Comparison of ENCODE assay signal across 9 mouse cellular contexts in the genomic region with DNA sequence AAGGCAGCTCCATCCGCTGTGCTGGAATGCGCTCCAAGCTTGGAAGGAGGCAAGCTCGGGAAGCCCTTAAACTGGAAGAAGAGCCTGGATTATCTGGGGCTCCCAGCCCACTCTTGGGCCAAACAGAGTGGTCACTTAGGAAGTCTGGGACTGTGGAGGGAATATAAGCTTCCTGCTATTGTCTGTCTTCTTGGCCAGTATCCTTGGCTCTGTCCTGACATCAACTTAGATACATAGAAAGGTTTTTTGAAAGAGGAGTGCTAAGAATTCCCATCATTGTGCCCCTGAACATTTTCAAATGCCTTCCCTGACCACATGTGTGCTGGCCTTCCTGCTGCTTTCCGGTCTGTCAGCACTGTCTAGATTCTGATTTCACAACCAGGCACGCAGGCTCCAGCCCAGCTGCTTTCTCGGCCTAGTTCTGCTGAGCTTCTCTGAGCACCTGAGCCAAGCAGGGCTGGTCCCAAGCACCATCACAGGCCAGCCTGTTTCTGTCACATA. TPM values are rescaled to one million over a fixed set of nuclear protein-coding genes. Genes with fewer than 3 reads are reported as not detected.
DNase-seq lines count a peak whose midpoint lies in the region; ATAC-seq and TF ChIP-seq lines count a peak whose summit lies in the region.
"Had no signal": no experiment of that assay in that cellular context is flagged by ENCODE, and none has a peak within 500 bp of the region (broad histone marks: within the 10 kb centered on the region; RNA-seq: fewer than 3 reads in every experiment).

No protein-coding gene starts in this region.

- H3K4me1 ChIP-seq in spleen, adult 2 months (ENCODE audit: control insufficient read depth, insufficient read depth, insufficient read length) = peaks cover 17% of the 10 kb centered on the region; the same call in 1 of the 2 replicates
- H3K4me1 ChIP-seq in liver, embryonic 14.5 days (replicated peaks; ENCODE audit: control insufficient read depth in 2 of 2, insufficient read depth in 2 of 2, low read length in 1 of 2) = peaks cover 5 to 28% of the 10 kb centered on the region in 2 experiments
- peaks cover 19% of the 10 kb centered on the region for H3K4me1 ChIP-seq in stomach, postnatal 0 days (replicated peaks; ENCODE audit: control insufficient read depth, insufficient read depth)
- H3K4me1 ChIP-seq in forebrain, embryonic 10.5 days = peaks cover 20% of the 10 kb centered on the region

- H3K27ac ChIP-seq in spleen, adult 2 months (ENCODE audit: insufficient read depth, low read length) = 0 out of 2 replicates have a peak overlapping the region, but pooled peaks have one; percentile 6
- no peak overlapping the region for H3K27ac ChIP-seq in liver, embryonic 14.5 days
- H3K27ac ChIP-seq in stomach, postnatal 0 days (replicated peaks) = peak overlapping the region; percentile 87
- H3K27ac ChIP-seq in forebrain, embryonic 10.5 days = no peak overlapping the region
- H3K27ac ChIP-seq: hindbrain, embryonic 15.5 days had no signal

- TF ChIP-seq CTCF in spleen, adult 2 months (IDR thresholded peaks at IDR 0.05; ENCODE audit: extremely low read depth, insufficient read depth, insufficient read length, insufficient replicate concordance) = no peak
- TF ChIP-seq CTCF in liver, embryonic 14.5 days (IDR thresholded peaks at IDR 0.05; ENCODE audit: low read depth) = no peak
- no peak for TF ChIP-seq CTCF in stomach, postnatal 0 days (IDR thresholded peaks at IDR 0.05; ENCODE audit: low read depth)

- no peak overlapping the region for H3K4me3 ChIP-seq in spleen, adult 2 months (ENCODE audit: extremely low read depth, insufficient read depth, insufficient read length)
- no peak overlapping the region for H3K4me3 ChIP-seq in liver, embryonic 14.5 days (ENCODE audit: insufficient read depth in 1 of 2, low read depth in 2 of 2, low read length in 2 of 2)
- H3K4me3 ChIP-seq in stomach, postnatal 0 days (ENCODE audit: low read depth, low read length) = no peak overlapping the region
- H3K4me3 ChIP-seq in forebrain, embryonic 10.5 days = no peak overlapping the region

- no peak for TF ChIP-seq POLR2A in spleen, adult 2 months (IDR thresholded peaks at IDR 0.05; ENCODE audit: low read depth, low read length)

- WGBS in spleen, adult 2 months = 63% methylated on average over 6 of the region's 6 CpGs
- WGBS in liver, embryonic 14.5 days (ENCODE audit: insufficient replicate concordance) = 34% methylated on average over 6 of the region's 6 CpGs
- WGBS in stomach, postnatal 0 days = 50% methylated on average over 6 of the region's 6 CpGs
- WGBS in forebrain, embryonic 10.5 days = 81% methylated on average over 6 of the region's 6 CpGs

- no peaks in the 10 kb centered on the region for H3K9me3 ChIP-seq in liver, embryonic 14.5 days (ENCODE audit: control insufficient read depth, low read length)
- no peaks in the 10 kb centered on the region for H3K9me3 ChIP-seq in stomach, postnatal 0 days (ENCODE audit: control insufficient read depth, low read length)
- H3K9me3 ChIP-seq in forebrain, embryonic 10.5 days = no peaks in the 10 kb centered on the region
- H3K9me3 ChIP-seq: hindbrain, embryonic 15.5 days had no signal

- no peak for ATAC-seq in liver, embryonic 14.5 days (ENCODE audit: insufficient read depth)
- no peak; the same call in 1 of the 2 replicates for ATAC-seq in stomach, postnatal 0 days (ENCODE audit: low FRiP score, low TSS enrichment)

- no peak for TF ChIP-seq EP300 in liver, embryonic 14.5 days (IDR thresholded peaks at IDR 0.05; ENCODE audit: low read depth)
- no peak for TF ChIP-seq EP300 in stomach, postnatal 0 days (optimal IDR thresholded peaks at IDR 0.05)

- H3K36me3 ChIP-seq in spleen, adult 2 months (ENCODE audit: control insufficient read depth, insufficient read depth, low read length) = no peaks in the 10 kb centered on the region
- no peaks in the 10 kb centered on the region for H3K36me3 ChIP-seq in liver, embryonic 14.5 days (replicated peaks; ENCODE audit: control insufficient read depth, insufficient read depth, low read depth)
- no peaks in the 10 kb centered on the region for H3K36me3 ChIP-seq in stomach, postnatal 0 days (ENCODE audit: control insufficient read depth, insufficient read depth, low read length)
- H3K36me3 ChIP-seq in forebrain, embryonic 10.5 days (replicated peaks) = no peaks in the 10 kb centered on the region
- H3K36me3 ChIP-seq: hindbrain, embryonic 15.5 days had no signal

- H3K9ac ChIP-seq in liver, embryonic 14.5 days (replicated peaks) = no peak overlapping the region
- H3K9ac ChIP-seq in stomach, postnatal 0 days (ENCODE audit: low read length) = no peak overlapping the region

- H3K27me3 ChIP-seq in spleen, adult 2 months (ENCODE audit: control insufficient read depth, insufficient read depth, low read length) = no peaks in the 10 kb centered on the region
- no peaks in the 10 kb centered on the region for H3K27me3 ChIP-seq in liver, embryonic 14.5 days (ENCODE audit: control insufficient read depth, insufficient read depth, low read length)
- no peaks in the 10 kb centered on the region for H3K27me3 ChIP-seq in stomach, postnatal 0 days (ENCODE audit: control insufficient read depth, insufficient read depth, low read length)
- peaks cover 63% of the 10 kb centered on the region for H3K27me3 ChIP-seq in forebrain, embryonic 10.5 days (ENCODE audit: poor library complexity, severe bottlenecking)

- peak; percentile 50 for DNase-seq in adrenal gland, postnatal 10 days
- DNase-seq in adrenal gland, postnatal 36 days = no peak
- DNase-seq in spleen, adult 2 months (ENCODE audit: low read depth in 1 of 2, low spot score in 2 of 2) = no peak
- no peak for DNase-seq in spleen, postnatal 10 days (ENCODE audit: low spot score in 2 of 2)
- no peak for DNase-seq in liver, embryonic 14.5 days (ENCODE audit: low read depth in 3 of 3, low spot score in 3 of 3)
- no peak for DNase-seq in stomach, postnatal 0 days (ENCODE audit: low spot score)
- no peak for DNase-seq in forebrain, embryonic 10.5 days (ENCODE audit: extremely low spot score, low spot score)
- no peak for DNase-seq in natural killer cell, adult 2 months (ENCODE audit: low spot score in 2 of 2)

- H3K4me2 ChIP-seq in liver, embryonic 14.5 days (ENCODE audit: low read depth) = peak overlapping the region; percentile 99
- H3K4me2 ChIP-seq in stomach, postnatal 0 days (replicated peaks; ENCODE audit: low read depth) = no peak overlapping the region

RNA-seq across cellular contexts. Expression of gene Il4ra, which starts 1.0 kb away (rescaled TPM):
- total RNA-seq in adrenal gland, postnatal 10 days (2021) = 10 to 100 TPM; 43.9 to 51.3 TPM
- 100 to 1,000 TPM in 1 of 2 experiments, 10 to 100 TPM in 1; 46.6 to 119 TPM for total RNA-seq in adrenal gland, postnatal 36 days (2021)
- 83.4 and 91.5 TPM in 2 replicates for polyA plus RNA-seq in spleen, adult 2 months (2012; rRNA removed)
- 1.9 and 2.8 TPM in 2 replicates for polyA plus RNA-seq in liver, embryonic 14.5 days (2012; rRNA removed)
- polyA plus RNA-seq in liver, embryonic 14.5 days (2014; fragmentation: Nextera tagmentation; extraction: Ambion mirVana) = 1.9 and 2.4 TPM in 2 replicates
- 13.4 and 13.9 TPM in 2 replicates for polyA plus RNA-seq in stomach, postnatal 0 days (2015; fragmentation: Nextera tagmentation; extraction: Ambion mirVana)
- polyA plus RNA-seq in forebrain, embryonic 10.5 days (2016; fragmentation: Nextera tagmentation; extraction: Ambion mirVana) = 2.9 and 4.0 TPM in 2 replicates

RNA-seq across cellular contexts. Expression of gene Il21r, which starts 52.3 kb away (rescaled TPM):
- 1 to 10 TPM; 2.2 to 2.5 TPM for total RNA-seq in adrenal gland, postnatal 10 days (2021)
- under 1 TPM; 0.43 to 0.56 TPM for total RNA-seq in adrenal gland, postnatal 36 days (2021)
- 138 and 180 TPM in 2 replicates for polyA plus RNA-seq in spleen, adult 2 months (2012; rRNA removed)
- 1.0 and 1.2 TPM in 2 replicates for polyA plus RNA-seq in liver, embryonic 14.5 days (2012; rRNA removed)
- 0.38 and 0.48 TPM in 2 replicates for polyA plus RNA-seq in liver, embryonic 14.5 days (2014; fragmentation: Nextera tagmentation; extraction: Ambion mirVana)
- polyA plus RNA-seq in stomach, postnatal 0 days (2015; fragmentation: Nextera tagmentation; extraction: Ambion mirVana) = 0.29 and 0.45 TPM in 2 replicates
- polyA plus RNA-seq in forebrain, embryonic 10.5 days (2016; fragmentation: Nextera tagmentation; extraction: Ambion mirVana) = 0.25 and 0.42 TPM in 2 replicates

RNA-seq across cellular contexts. Expression of gene Nsmce1, which starts 59.5 kb away (rescaled TPM):
- 10 to 100 TPM; 42.2 to 46.4 TPM for total RNA-seq in adrenal gland, postnatal 10 days (2021)
- total RNA-seq in adrenal gland, postnatal 36 days (2021) = 10 to 100 TPM; 35.6 to 59.0 TPM
- polyA plus RNA-seq in spleen, adult 2 months (2012; rRNA removed) = 38.4 and 42.4 TPM in 2 replicates
- polyA plus RNA-seq in liver, embryonic 14.5 days (2012; rRNA removed) = 27.5 and 42.3 TPM in 2 replicates
- 90.1 and 92.5 TPM in 2 replicates for polyA plus RNA-seq in liver, embryonic 14.5 days (2014; fragmentation: Nextera tagmentation; extraction: Ambion mirVana)
- 77.0 and 77.9 TPM in 2 replicates for polyA plus RNA-seq in stomach, postnatal 0 days (2015; fragmentation: Nextera tagmentation; extraction: Ambion mirVana)
- polyA plus RNA-seq in forebrain, embryonic 10.5 days (2016; fragmentation: Nextera tagmentation; extraction: Ambion mirVana) = 123 TPM in 2 replicates

Comparison
In these comparisons a context has a peak if more than half of its experiments do, and no peak if none do; other contexts are left out.
1. H3K27ac ChIP-seq: peak in spleen, adult 2 months (single experiment) and stomach, postnatal 0 days (single experiment); none in liver, embryonic 14.5 days (single experiment) and forebrain, embryonic 10.5 days (single experiment).
2. RNA of gene Il21r, which starts 52.3 kb away (polyA plus RNA-seq): 138 to 180 TPM in spleen, adult 2 months; 0.38 to 1.2 TPM in liver, embryonic 14.5 days, 0.29 to 0.45 TPM in stomach, postnatal 0 days and 0.25 to 0.42 TPM in forebrain, embryonic 10.5 days; every median in the first group is over 10 times any median in the second.